Mouse (Mus musculus) lung, postnatal 0 days (tissue): Measurements from ENCODE around the gene Psmd11. TPM values are rescaled to one million over a fixed set of nuclear protein-coding genes. Genes with fewer than 3 reads are reported as not detected.

Experiments
- ATAC-seq: fragments of 200-750 bp; cut with Nextera tagmentation; 2 replicates; pipeline ENCODE4 v1.8.0; 2017; ENCODE audit warnings: moderate library complexity
- DNase-seq: peaks from one replicate; pipeline ENCODE4 v3.0.0-alpha.2; 2016; ENCODE audit warnings: low spot score
- H3K27ac ChIP-seq: fragments of 300-500 bp; sonication (generic); 2 replicates; pipeline ENCODE4 v1.5.1; 2014; ENCODE audit warnings: antibody characterized with exemption, mild to moderate bottlenecking, low read length, mixed read lengths
- H3K27me3 ChIP-seq: fragments of 300-500 bp; sonication (generic); replicated peaks from 2 replicates; pipeline ENCODE4 v1.6.1; 2014; ENCODE audit warnings: low read length, mixed read lengths; ENCODE audit not compliant: insufficient read depth
- H3K36me3 ChIP-seq: fragments of 300-500 bp; sonication (generic); 2 replicates; pipeline ENCODE4 v1.6.1; 2014; ENCODE audit warnings: low read length, mixed read lengths; ENCODE audit not compliant: insufficient read depth
- H3K4me1 ChIP-seq: fragments of 300-500 bp; sonication (generic); 2 replicates; pipeline ENCODE4 v1.6.1; 2014; ENCODE audit warnings: antibody characterized with exemption, low read depth, low read length, mixed read lengths; ENCODE audit not compliant: insufficient read depth
- H3K4me2 ChIP-seq: fragments of 300-500 bp; sonication (generic); replicated peaks from 2 replicates; pipeline ENCODE4 v1.6.1; 2014; ENCODE audit warnings: low read depth, mild to moderate bottlenecking, low read length, moderate library complexity, mixed read lengths
- H3K4me3 ChIP-seq: fragments of 300-500 bp; sonication (generic); 2 replicates; pipeline ENCODE4 v1.5.1; 2014; ENCODE audit warnings: low read depth, low read length
- H3K9ac ChIP-seq: fragments of 300-500 bp; sonication (generic); replicated peaks from 2 replicates; pipeline ENCODE4 v1.6.1; 2014; ENCODE audit warnings: low read depth, mild to moderate bottlenecking
- H3K9me3 ChIP-seq: fragments of 300-500 bp; sonication (generic); 2 replicates; pipeline ENCODE4 v1.6.1; 2016; ENCODE audit warnings: low read length, mixed read lengths
- CTCF ChIP-seq: IDR thresholded peaks from 2 replicates; pipeline ENCODE4 v1.5.1; 2016; ENCODE audit warnings: antibody characterized with exemption, mild to moderate bottlenecking
- EP300 ChIP-seq: IDR thresholded peaks from 2 replicates; pipeline ENCODE4 v1.6.1; 2016; ENCODE audit warnings: antibody characterized with exemption, mild to moderate bottlenecking, control low read depth
- WGBS: fragments of 180-500 bp; shearing (Covaris S2); extraction: QIAGEN DNeasy Blood & Tissue Kit; methylation state at CpG from one replicate; pipeline ENCODE4 v1.1.7; 2014; 5-methylcytosine and 5-hydroxymethylcytosine counted together
- polyA plus RNA-seq: library from polyadenylated mRNA; unstranded; fragments of >200 nt; fragmentation: Nextera tagmentation; extraction: Ambion mirVana; gene quantifications from 2 replicates; pipeline ENCODE4 v1.2.1, GENCODE M21; 2015

The Psmd11 gene
- polyA plus RNA-seq, 1 experiment from 2014 or later, result 190 TPM

DNA sequence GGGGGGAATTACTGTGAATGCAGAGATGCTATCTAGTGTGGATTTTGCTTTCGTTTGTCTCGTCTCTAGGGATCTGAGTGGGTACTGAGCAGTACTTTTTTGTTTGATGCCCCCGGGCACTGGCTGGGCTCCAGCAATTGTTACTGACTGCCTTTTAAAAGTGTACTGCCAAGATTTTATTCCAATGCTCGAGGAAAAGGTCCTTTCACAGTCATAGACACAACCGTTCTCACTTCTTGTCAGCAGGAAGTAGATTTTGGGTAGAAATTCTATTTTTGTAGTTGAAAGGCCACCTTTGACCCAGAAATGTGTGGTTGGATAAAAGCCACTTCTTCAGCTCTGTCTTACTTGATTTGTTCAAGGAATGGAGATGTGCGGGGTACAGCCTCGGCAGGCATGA, 85.4 kb downstream of the Psmd11 start:
- no peaks in the 10 kb centered on the region; the same call in 1 of the 2 replicates for H3K4me1 ChIP-seq
- no peak overlapping the region for H3K9ac ChIP-seq
- ATAC-seq (no peak), DNase-seq (no peak)
- TF ChIP-seq EP300, result no peak
- TF ChIP-seq CTCF, result no peak
- H3K4me3 ChIP-seq, result no peak overlapping the region
- H3K27me3 ChIP-seq, result no peaks in the 10 kb centered on the region
- H3K4me2 ChIP-seq, result no peak overlapping the region
- no peaks in the 10 kb centered on the region for H3K36me3 ChIP-seq
- no peak overlapping the region for H3K27ac ChIP-seq
- no peaks in the 10 kb centered on the region for H3K9me3 ChIP-seq
- WGBS, result 38% methylated on average over 7 of the region's 7 CpGs

DNA sequence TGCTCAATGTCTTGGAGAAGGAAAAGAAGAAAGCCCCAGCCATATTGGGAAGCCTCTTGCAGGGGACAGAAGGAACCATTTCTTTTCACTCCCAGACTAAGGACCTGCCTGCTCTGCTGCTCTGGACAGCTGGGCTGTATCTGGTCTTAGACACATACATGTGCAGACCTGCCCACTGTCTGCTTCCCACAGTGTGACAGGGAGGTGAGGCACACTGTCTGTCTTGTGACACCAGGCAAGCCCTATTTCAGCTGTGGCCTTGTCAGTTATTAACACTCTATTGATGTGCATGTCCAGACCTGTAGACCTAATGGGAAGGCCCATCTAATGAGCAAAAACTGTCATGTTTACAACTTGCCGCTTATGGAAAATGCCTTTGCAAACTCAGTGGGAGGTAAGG, 86.9 kb downstream of the Psmd11 start:
- no peak overlapping the region for H3K9ac ChIP-seq
- no peak for TF ChIP-seq CTCF
- TF ChIP-seq EP300, result no peak
- WGBS, result 59% methylated on average over 1 of the region's 1 CpGs
- H3K27ac ChIP-seq, result no peak overlapping the region
- no peaks in the 10 kb centered on the region for H3K27me3 ChIP-seq
- ATAC-seq (no peak), DNase-seq (no peak)
- no peaks in the 10 kb centered on the region for H3K36me3 ChIP-seq
- H3K4me1 ChIP-seq, result no peaks in the 10 kb centered on the region
- no peak overlapping the region for H3K4me2 ChIP-seq
- H3K9me3 ChIP-seq, result no peaks in the 10 kb centered on the region
- H3K4me3 ChIP-seq, result no peak overlapping the region

DNA sequence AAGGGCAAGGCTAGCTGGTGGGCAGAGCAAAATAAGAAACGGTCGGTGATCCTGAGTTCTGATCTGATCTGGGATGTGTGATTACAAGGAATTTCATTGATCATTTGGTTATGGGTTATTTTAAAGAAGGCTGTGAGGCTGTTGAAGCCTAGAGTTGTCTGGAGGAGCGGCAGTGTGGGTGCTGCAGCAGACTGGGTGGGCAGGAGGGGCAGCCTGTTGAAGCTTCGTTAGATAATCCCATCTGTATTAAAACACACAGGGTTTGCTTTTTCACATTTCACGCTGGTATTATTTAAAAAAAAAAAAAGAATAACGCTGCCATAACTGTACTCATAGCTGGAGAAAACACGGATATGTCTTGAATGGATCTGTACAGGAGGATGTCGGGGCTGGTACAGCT, 87.5 kb downstream of the Psmd11 start:
- ATAC-seq (no peak), DNase-seq (no peak)
- no peak overlapping the region for H3K4me2 ChIP-seq
- no peak overlapping the region for H3K27ac ChIP-seq
- H3K36me3 ChIP-seq, result no peaks in the 10 kb centered on the region
- 78% methylated on average over 8 of the region's 8 CpGs for WGBS
- no peaks in the 10 kb centered on the region for H3K27me3 ChIP-seq
- TF ChIP-seq CTCF, result no peak
- no peak for TF ChIP-seq EP300
- no peak overlapping the region for H3K9ac ChIP-seq
- H3K9me3 ChIP-seq, result no peaks in the 10 kb centered on the region
- no peak overlapping the region for H3K4me3 ChIP-seq
- no peaks in the 10 kb centered on the region for H3K4me1 ChIP-seq

DNA sequence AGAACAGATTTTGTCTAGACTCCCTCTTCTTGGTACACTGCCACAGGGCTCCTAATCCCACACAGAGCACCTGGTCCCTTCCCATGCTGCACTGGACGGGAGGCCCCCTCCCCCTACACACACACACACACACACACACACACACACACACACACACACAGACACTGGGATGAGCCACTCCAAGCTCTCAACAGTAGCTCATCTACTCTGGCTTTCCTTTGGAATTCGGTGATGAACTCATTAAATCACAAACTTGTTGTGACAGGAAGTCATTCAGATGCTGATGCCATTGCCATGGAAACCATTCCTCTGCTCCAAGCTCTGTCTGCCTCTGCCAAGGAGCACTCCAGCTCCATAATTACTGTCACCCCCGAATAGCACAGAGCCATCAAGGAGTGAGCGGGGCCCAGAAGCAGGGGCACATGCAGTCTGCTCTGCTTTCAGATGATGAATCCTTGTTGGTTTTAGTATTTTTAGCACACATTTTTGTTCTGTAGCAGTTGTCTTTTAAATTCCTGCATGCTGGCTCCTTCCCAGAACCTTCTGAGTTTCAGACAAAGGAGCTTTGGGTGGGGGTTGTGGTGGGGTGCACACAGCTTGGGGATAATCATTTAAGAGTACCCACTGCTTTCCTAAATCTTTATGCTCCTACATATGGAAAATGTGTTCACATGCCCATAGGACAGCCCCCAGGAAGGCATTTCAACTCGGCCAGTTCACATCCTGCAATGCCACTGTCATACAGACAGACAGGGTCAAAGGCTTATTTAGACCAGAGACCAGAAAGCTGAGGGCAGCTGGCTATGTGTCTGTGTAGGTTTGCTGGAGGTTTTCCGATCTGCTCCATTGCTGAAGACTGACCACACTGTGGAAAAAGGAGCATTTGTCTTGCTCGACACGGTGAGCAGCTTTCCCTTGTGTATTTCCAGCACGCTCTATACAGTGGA, 90.3 kb downstream of the Psmd11 start:
- Histone ChIP-seq H3K9me3 (no peaks in the 10 kb centered on the region), H3K27ac (no peak overlapping the region), H3K27me3 (no peaks in the 10 kb centered on the region), H3K4me2 (no peak overlapping the region), H3K36me3 (no peaks in the 10 kb centered on the region), H3K9ac (no peak overlapping the region), H3K4me3 (no peak overlapping the region), H3K4me1 (0 out of 2 replicates have a peak, but pooled peaks cover 3% of the 10 kb centered on the region)
- TF ChIP-seq EP300 (no peak), CTCF (no peak)
- DNase-seq, result no peak
- no peak for ATAC-seq
- WGBS, result 57% methylated on average over 8 of the region's 9 CpGs

DNA sequence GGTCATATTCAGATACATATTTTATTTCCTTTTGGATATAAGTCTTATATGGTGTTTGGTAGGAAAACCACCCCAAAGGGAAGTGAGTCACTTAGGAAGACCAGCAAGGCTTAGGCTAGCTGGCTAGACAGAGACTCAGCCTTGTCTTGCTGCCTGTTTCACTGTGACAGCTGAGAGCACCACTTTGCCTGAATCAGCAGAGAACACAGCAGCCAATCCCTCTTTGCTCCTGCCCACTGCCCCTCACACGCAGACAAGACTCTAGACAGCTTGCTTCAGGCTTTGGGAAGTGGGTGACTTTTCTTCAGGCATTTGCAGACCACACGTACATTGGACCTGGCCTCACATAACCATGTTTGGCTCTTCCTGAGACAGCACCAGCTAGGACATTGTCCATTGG, 92.7 kb downstream of the Psmd11 start:
- no peak overlapping the region for H3K27ac ChIP-seq
- no peaks in the 10 kb centered on the region for H3K36me3 ChIP-seq
- H3K4me2 ChIP-seq, result no peak overlapping the region
- TF ChIP-seq EP300, result no peak
- no peak for TF ChIP-seq CTCF
- ATAC-seq, result no peak
- H3K4me1 ChIP-seq, result 0 out of 2 replicates have a peak, but pooled peaks cover 3% of the 10 kb centered on the region
- DNase-seq, result no peak
- no peak overlapping the region for H3K4me3 ChIP-seq
- 55% methylated on average over 2 of the region's 2 CpGs for WGBS
- no peak overlapping the region for H3K9ac ChIP-seq
- no peaks in the 10 kb centered on the region for H3K9me3 ChIP-seq
- no peaks in the 10 kb centered on the region for H3K27me3 ChIP-seq

Other genes with a start within 250 kb of the Psmd11 start
- gene Rnf135, start 244.8 kb upstream of the Psmd11 start, polyA plus RNA-seq, result 13.7 and 16.1 TPM in 2 replicates
- gene Rhot1, start 219.6 kb upstream of the Psmd11 start, polyA plus RNA-seq, result 38.2 and 44.9 TPM in 2 replicates
- gene Rhbdl3, start 127.7 kb upstream of the Psmd11 start, polyA plus RNA-seq, result 0.86 and 1.3 TPM in 2 replicates
- 13.3 and 14.3 TPM in 2 replicates for gene 5730455P16Rik, start 50.6 kb upstream of the Psmd11 start, polyA plus RNA-seq
- gene Zfp207, start 45.3 kb upstream of the Psmd11 start, polyA plus RNA-seq, result 120 and 125 TPM in 2 replicates
- gene Cdk5r1, start 48.4 kb downstream of the Psmd11 start, polyA plus RNA-seq, result 0.39 and 0.48 TPM in 2 replicates